Mouse (Mus musculus): ENCODE data around the gene Psma5.
"Not testable (repeated sequence)": the region's sequence is repeated elsewhere in the genome, so short reads cannot be mapped to it uniquely, and the experiment has no call there.

The Psma5 gene

GRCm38 (mm10) chr3:108256719-108257637 lies at the start of gene Psma5:
Gene Psma5, plus strand, starts transcription at chr3:108256926.
- peak; percentile 73 for DNase-seq (ENCODE audit: low spot score)

GRCm38 (mm10) chr3:108209001-108209400 lies 47.7 kb upstream of the Psma5 start:
- no peak for DNase-seq (ENCODE audit: low spot score)

GRCm38 (mm10) chr3:108209536-108209935 lies 47.2 kb upstream of the Psma5 start:
- DNase-seq (ENCODE audit: low spot score), result no peak

DNA sequence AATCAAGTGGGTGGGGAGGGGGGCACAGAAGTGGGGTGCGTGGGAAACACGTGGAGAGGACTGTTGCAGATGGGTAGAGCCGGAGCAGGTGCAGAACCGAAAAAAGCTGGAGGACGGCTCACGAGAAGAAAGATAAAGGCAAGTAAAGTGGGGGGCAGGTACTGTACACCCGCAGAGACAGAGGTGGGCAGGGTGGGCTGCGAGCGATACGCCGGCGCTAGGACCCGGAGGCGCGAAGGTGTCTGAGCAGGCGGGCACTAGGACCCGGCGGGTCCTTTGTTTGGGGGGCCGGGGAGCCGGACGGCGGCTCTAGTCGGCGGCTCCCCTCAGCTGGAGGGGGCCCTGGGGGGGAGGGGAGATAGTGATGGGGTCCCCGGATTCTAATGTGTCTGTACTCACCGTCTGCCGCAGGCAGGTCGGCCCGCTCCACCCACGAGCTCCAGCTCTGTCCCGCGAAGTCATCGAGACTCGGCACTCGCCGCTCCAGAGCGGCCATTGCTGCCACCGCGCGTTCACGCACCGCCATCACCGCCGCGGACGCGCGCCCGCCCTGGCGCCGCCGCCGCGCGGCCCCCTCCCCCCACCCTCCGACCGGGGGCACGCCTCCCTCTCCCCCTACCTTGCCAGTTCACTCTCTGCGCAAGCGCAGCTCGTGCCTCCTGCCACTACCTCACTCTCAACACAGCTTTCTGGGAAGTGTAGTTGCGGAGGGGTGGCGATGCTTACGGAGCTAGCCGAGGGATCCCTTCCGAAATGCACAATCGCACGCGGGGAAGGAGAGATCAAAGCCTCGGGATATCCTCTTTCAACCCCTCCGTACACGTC lies 46.6 kb upstream of the Psma5 start:
- peak; percentile 74 for DNase-seq (ENCODE audit: low spot score)

DNA sequence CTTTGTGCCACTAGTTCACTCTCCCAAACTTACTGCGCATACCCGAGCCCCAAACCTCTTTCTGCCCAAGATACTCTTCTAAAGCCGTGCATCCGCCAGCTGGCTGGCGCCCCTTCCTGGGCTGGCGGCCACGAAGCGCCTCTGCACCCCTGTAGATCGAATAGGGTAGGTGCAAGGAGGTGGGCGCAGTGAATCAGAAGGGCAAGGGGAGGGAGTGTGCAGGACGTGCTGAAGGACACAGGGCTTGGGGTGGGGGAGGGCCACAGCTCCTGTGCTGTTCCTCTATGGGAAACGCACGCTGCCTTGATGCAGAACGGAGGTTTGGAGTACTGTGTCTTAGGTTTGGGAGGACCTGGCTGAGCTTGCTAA lies 46.0 kb upstream of the Psma5 start, which contains the start of gene Atxn7l2:
Gene Atxn7l2, minus strand, starts transcription at position 164 of the 369 bp plus-strand sequence.
- no peak for DNase-seq (ENCODE audit: low spot score)

DNA sequence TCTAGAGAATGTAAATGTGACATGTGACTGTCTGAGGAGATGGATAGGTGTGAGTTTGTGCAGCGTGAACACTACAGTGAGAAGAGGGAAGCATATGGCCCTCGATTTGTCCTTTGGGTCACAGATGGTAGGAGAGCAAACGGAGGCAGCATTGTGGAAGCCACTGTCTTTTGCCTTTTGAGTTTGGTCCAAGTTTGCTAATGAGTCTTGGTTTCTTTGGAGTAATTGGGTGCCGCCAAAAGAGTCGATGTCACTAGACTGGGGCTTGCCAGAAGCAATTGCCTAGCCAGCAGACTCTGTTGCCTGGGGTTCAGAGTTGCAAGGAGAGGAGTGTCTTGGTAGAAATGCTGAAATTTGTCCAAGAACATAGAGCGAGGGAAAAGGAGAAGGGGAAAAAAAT lies 44.9 kb upstream of the Psma5 start:
- DNase-seq (ENCODE audit: low spot score), result no peak

GRCm38 (mm10) chr3:108212406-108212805 lies 44.3 kb upstream of the Psma5 start:
- DNase-seq (ENCODE audit: low spot score), result no peak

- no peak for DNase-seq (ENCODE audit: low spot score)
Measured at GRCm38 (mm10) chr3:108214734-108215133, 42.0 kb upstream of the Psma5 start.

GRCm38 (mm10) chr3:108220661-108221060 lies 36.1 kb upstream of the Psma5 start:
- DNase-seq (ENCODE audit: low spot score), result no peak

- no peak for DNase-seq (ENCODE audit: low spot score)
Measured at GRCm38 (mm10) chr3:108225711-108226557, 30.8 kb upstream of the Psma5 start.

- no peak for DNase-seq (ENCODE audit: low spot score)
Measured at GRCm38 (mm10) chr3:108226558-108227350, 30.0 kb upstream of the Psma5 start, which contains the start of gene Sypl2. Gene Sypl2, minus strand, starts transcription at chr3:108226648.

DNA sequence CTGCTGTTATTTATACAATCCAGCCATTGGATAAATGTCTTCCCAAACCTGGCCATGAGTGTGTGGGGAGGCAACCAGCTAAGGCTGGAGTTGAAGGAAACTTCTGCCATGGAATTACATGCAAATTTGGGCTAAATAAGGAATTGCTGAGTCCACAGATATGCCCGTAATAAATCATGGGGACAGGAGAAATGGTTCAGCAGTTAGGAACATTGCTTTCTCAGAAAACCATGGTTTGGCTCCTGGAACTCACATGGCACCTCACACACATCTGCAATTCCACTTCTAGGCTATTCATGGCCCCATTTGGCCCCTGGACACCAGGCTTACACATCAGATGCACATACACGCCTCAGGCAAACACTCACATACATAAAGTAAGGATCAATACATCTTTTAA lies 29.2 kb upstream of the Psma5 start:
- no peak for DNase-seq (ENCODE audit: low spot score)

DNA sequence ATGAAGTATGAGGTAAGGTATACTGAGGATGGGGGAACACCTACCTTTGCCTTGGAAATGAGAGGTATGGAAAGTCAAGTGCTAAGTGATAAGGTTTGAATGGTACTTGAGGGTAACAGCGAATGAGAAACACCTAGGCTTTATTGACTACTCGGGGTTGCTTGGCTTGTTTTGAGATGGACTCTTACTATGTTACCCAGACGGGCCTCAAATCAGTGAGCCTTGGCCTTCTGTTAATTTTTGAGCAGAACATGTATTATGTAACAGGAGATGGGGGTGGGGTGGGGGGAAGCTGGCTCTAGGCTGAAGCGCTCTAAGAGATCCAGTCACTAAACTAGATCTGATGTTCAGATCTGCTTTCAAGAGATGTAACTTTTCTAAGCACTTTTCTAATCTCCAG lies 25.1 kb upstream of the Psma5 start:
- DNase-seq (ENCODE audit: low spot score), result no peak

DNA sequence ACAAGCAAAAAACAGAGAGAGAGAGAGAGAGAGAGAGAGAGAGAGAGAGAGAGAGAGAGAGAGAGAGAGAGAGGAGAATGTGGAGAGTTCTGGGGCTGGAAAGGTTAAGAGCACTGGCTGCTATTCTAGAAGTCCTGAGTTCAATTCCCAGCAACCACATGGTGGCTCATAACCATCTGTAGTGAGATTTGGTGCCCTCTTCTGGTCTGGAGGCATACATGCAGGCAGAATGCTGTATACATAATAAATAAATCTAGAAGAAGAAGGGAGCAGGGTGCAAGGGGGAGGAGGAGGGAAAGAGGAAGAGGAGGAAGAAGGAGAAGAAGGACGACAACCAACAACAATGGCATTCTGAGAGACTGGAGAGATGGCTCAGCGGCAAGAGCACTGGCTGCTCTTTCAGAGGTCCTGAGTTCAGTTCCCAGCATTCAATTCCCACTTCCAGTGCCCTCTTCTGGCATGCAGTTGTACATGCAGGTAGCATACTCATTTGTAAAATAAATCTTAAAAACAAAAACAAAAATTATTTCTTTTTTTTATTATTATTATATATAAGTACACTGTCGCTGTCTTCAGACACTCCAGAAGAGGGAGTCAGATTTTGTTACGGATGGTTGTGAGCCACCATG lies 19.1 kb upstream of the Psma5 start:
- DNase-seq (ENCODE audit: low spot score), result not testable (repeated sequence)

DNA sequence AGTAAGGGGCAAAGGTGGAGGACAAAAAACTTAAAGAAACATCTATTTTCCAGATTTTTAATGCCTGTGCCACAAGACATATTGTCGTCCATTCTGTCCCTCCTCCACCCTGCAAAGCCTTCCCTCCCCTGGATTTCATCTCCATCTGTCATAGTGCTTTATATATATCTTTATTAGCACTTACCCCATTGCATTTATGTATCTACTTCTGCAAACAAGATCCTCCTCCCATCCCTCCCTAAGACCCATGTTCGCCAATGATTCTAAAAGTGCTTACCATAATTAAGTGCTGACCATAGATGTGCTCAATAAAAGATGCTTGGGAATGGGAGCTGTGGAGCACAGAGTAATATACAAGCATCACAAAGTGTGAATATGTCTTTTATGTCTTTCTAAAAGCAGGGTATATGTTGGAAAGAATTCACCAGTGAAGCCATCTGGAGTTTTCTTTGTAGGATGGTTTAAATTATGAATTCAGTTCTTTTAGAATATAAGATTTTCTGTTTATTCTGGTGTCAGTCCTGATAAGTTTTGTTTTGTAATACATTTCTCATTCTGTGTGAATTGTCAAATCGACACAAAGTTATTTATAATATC lies 15.4 kb upstream of the Psma5 start:
- DNase-seq (ENCODE audit: low spot score), result no peak

DNA sequence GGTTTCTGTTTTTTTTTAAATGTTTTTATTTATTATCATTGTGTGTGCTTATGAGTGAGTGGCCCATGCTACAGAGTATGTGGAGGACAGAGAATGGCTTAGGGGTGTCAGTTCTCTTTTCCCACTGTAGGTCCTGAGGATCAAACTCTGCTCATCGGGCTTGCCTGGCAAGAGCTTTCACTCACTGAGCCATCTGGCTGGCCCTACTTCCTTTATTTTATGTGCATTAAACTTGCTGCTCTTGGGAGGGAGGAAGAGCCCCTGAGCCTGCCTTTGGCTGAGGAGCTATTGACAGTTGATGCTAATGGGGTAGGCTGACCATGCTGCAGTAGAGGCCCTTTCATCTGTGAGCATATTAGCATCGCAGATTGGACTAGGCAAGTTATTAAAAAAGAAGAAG lies 9.9 kb upstream of the Psma5 start:
- DNase-seq (ENCODE audit: low spot score), result no peak

DNA sequence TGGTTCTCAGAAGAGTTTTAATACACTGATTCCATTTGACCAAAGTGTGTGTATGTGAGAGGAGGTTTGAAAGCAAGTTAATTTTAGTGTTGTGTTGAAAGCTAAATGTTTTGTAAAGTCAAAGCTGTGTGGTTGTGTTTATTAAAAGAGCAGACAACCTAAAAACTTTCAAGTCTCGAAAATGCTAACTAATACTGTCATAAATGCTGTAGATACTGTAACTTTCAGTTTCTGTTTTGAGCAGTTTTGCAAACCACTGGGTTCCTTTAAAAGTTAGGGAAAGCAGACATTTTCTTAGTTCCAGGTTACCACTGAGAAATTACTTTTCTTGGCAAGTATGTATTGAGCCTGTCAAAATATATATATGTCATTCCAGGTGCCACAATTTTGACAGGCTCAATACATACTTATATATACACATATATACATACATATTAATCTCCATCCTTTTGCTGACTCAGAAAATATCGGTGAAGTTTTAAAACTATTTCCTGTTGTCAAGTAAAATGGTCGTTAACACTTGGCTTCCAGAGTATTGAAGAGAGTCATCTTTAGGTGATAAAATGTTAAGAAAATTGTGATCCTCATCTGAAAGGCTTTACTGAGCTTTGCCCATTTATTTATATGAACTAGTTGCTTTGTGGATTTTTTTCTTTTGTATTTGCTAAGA lies 1.2 kb downstream of the Psma5 start:
- no peak for DNase-seq (ENCODE audit: low spot score)

DNA sequence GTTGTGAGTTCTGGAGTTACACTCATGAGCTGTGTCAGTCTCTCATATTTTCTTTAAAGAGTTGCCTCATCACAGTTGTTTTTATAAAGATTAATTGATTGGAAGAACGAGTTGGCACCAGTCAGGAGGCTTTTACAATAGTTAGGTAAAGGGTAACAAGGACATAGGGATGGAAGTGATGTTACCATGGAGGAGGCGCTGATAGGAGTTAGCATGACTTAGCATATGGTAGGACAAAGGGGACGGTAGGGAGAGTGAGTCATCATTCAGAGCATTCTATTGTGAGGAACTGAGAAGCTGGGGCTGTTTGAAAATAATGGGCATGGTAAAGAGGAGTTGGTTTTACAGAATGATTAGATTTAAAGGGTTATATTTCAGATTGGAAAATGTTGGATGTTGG lies 2.6 kb downstream of the Psma5 start:
- DNase-seq (ENCODE audit: low spot score), result no peak

DNA sequence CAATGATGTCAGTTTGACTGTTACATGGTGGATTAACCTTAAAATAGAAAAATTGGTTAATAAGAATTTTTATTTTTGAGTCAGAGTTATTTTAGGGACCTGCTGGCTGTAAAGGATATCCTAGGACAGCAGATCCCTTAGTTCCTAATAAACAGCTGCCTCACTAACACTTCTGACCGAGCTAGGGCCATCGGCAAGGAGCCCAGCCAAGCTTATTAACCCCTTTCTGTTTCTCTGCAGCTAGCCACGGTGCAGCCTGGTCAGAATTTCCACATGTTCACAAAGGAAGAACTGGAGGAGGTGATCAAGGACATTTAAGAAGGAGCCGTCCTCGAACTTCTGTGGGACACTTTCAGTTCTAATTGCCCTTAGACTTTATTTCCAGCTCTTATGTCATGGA lies 22.8 kb downstream of the Psma5 start:
- not testable (repeated sequence) for DNase-seq (ENCODE audit: low spot score)
